Mouse (Mus musculus): ENCODE measurements around the gene Bdp1.

Gene Bdp1

DNA sequence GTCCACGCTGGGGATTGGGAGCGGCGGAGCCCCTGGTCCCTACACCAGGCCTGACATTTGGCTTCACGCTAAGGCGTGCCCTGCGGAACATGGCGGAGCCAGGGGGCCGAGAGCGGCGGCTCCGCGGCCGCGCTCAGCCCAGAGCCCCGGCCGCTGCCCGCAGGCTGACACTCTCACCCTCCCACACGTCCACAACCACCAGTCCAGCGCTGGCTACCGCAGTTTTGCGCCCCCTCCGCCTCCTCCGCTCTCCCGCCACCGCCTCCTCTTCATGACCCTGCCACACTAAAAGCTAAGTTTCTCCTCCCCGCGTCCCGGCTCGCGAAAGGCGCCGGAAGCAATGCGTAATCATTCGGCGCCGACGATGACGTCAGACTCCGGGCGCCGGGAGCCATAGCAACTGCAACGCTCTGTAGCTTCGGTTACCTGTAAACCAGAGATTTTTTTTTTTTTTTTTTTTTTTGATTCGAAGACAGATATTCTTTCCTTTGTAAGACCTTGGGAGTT lies at the start of gene Bdp1:
Bdp1 (minus strand) TSS at position 323 of the 507 bp plus-strand sequence.
- DNase-seq = peak; percentile 97

DNA sequence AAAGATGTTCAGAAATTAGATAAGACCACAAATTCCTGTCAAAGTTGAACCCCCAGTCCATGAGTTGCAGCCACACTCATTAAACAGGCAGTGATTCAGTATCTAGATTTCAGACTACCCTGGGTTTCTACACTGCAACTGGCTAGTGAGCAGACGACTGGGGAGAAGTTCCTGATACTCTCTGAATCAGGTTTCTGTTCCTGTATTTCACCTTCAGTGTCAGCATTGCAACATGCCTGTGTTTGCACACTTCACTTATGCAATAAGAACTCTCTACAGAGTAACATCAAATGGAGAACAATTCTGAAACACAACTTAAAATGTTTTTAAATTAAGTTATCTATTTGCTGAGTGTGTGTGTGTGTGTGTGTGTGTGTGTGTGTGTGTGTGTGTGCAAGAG lies 48.8 kb upstream of the Bdp1 start:
- no peak for DNase-seq

GRCm38 (mm10) chr13:100141646-100142314 lies 37.9 kb upstream of the Bdp1 start:
- DNase-seq = no peak

GRCm38 (mm10) chr13:100125258-100125643 lies 21.4 kb upstream of the Bdp1 start:
- no peak for DNase-seq

DNA sequence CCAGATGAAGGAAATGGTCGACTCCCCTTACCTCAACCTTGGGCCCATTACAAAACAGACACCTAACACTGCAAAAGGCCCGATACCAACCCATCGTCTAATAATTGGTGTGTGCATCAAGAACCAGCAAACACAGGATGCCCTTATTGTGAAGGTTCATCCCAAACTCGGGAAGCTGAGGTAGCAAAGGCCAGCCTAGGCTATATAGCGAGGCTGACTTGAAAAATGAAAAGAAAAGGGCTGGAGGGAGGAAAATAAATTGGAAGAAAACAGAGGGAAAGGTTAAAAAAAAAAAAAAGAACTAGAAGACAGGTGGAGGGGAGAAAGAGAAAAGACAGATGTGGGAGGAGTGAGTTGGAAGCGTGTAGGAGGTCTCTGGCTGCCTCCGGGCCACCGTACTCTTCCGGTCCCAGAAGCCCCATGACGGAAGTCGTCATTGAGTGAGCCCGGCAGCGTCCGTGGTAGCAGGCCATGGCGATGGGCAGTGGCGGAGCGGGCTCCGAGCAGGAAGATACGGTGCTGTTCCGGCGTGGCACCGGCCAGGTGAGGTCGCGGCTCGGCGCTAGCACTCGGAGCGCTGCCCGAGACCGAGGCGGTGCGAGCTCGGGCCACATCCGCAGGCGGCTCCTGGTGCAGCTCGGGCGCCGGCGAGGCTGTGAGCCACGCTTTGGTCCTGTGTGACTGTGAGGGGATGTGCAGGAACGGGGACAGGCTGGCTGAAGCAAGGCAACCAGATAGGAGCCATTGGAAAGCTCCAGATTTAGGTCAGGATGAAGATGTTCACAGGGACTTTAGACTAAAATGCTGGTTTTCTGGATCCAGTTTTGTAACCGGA lies 20.8 kb upstream of the Bdp1 start, which contains the start of gene Smn1:
Smn1 (plus strand) TSS at position 430 of the 835 bp plus-strand sequence.
- DNase-seq = peak; percentile 89

- DNase-seq = no peak
Observed at GRCm38 (mm10) chr13:100123970-100124369, 20.1 kb upstream of the Bdp1 start.

- no peak for DNase-seq
Observed at GRCm38 (mm10) chr13:100112218-100112972, 8.5 kb upstream of the Bdp1 start.

- DNase-seq = peak; percentile 81
Observed at GRCm38 (mm10) chr13:100107652-100108472, 4.0 kb upstream of the Bdp1 start, which contains the start of gene Serf1. Gene Serf1, plus strand, starts transcription at chr13:100108012.

DNA sequence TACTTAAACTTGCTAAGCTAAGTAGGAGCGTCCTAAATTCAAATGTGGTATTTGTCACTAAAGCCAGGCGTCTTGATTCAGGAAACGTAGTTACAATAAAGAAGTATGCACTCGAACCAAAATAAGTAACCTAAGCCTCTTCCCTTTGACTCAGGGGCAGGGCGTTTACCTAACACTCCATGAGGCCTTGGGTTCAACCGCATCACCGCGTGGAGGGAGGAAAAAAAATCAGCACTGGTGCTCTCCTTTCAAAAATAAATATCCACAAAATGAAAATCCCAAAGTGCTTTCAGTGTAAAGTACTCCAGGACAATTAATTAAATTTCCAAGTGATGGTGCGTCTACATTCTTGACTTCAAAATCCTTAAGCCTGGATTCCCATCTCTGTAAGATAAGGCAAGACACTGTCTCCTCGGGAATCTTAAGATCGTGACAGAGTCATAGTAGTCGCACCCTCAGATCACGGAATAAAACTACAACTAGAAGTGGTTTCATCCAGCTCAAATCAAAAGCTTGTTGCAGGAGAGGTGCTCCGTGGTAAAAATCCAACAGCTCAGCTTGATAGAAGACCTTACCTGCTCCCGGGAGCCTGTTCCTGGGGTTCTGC lies 715 bp downstream of the Bdp1 start:
- DNase-seq = no peak

GRCm38 (mm10) chr13:100098808-100099207 lies 5.1 kb downstream of the Bdp1 start:
- DNase-seq = no peak

GRCm38 (mm10) chr13:100071473-100071872 lies 32.4 kb downstream of the Bdp1 start:
- DNase-seq = no peak

DNA sequence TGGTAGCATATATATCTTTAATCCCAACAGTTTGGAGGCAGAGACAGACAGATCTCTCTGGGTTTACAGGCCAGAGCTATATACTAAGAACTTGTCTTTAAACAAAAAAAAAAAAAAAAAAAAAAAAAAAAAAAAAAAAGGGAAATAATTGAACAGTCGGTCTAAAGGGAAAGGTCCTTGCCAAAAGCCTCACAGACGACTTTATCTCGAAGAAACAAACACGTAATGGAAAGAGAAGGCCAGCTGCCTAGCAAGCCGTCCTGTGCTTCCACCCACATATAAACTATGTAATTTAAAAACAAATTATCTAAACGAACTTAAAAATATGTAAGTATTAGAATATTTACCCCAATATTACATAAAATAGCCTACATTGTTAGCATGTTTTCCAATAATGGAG lies 36.0 kb downstream of the Bdp1 start:
- no peak for DNase-seq

- DNase-seq = no peak
Observed at GRCm38 (mm10) chr13:100063936-100064335, 39.9 kb downstream of the Bdp1 start.

GRCm38 (mm10) chr13:100057738-100058137 lies 46.1 kb downstream of the Bdp1 start:
- peak; percentile 8 for DNase-seq

DNA sequence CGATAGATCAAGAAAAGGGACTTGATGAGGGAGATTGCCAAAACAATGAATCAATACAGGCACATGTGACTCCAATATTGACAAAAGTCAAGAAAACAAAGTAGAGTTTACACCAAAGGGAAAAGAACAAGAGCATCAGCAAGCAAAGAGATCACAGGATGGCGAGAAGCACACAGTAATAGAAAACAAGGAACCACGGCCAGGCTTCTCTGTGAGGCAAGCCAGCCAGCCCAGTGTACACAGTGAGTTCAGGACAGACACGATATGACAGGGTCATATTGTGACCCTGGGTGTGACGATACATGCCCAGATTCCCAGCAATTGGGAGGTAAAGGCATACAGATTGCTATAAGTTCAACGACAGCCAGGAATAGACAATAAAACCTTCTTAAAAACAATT lies 77.9 kb downstream of the Bdp1 start:
- DNase-seq = no peak

GRCm38 (mm10) chr13:100016891-100017290 lies 87.0 kb downstream of the Bdp1 start:
- no peak for DNase-seq

- no peak for DNase-seq
Observed at GRCm38 (mm10) chr13:100015937-100016336, 87.9 kb downstream of the Bdp1 start.

GRCm38 (mm10) chr13:100014906-100015895 lies 88.7 kb downstream of the Bdp1 start, which contains the start of gene Mccc2:
Gene Mccc2, minus strand, starts transcription at chr13:100015639.
- peak; percentile 74 for DNase-seq

GRCm38 (mm10) chr13:100005911-100006496 lies 97.9 kb downstream of the Bdp1 start:
- no peak for DNase-seq

DNA sequence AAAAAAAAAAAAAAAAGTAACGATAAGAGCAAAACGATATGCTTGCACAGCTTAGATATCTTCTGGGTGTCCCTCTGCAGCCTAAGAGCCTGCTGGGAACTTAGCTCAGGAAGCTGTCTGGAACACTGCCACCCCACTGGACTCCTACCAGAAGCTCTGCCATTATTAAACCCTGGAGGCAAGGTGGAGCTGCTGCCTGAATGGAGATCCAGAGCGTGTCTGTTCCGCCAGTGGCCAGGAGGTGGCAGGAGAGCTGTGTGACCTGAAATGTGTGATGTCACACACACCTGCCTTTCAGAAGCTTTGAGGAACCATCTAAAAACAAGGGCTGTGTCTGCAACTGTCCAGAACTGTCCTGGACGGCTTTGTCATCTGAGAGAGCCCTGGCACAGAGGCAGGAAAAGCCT lies 102.1 kb downstream of the Bdp1 start:
- DNase-seq = peak; percentile 90

Measured in thymus, postnatal 4 days (tissue).